Mouse (Mus musculus): ENCODE results near the gene Pcbd2.

DNA sequence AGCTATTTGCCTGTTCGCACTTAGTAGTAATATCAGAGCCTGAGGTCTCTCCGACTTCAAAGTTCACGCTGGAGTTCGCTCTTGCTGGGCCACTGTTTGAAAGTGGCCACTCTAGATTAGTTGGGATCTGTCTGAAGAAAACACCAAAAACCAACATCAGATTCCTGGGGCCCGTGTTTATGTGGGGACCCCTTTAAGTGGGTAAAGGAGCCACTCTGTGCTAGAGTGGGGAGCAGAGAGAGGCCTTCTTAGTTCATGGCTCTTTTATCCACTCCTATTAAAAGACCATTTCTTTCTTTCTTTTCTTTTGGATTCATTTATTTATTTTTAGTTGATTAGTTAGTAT, 12.0 kb upstream of the Pcbd2 start:
- TF ChIP-seq POLR2A (IDR thresholded peaks at IDR 0.05; ENCODE audit: low read depth, low read length) = no peak
- TF ChIP-seq CTCF (IDR thresholded peaks at IDR 0.05; ENCODE audit: borderline replicate concordance, insufficient read depth, low read length) = no peak

Data from embryonic fibroblast, embryonic 13.5 days (primary cell).